Mouse (Mus musculus) left cerebral cortex, adult 8-10 months (tissue): ENCODE measurements around the gene Gm49388. TPM values are rescaled to one million over a fixed set of nuclear protein-coding genes. Genes with fewer than 3 reads are reported as not detected.

Experiments
- DNase-seq, 2 experiments: peaks; one replicate each; pipeline ENCODE4 v3.0.0; 2022; ENCODE audit warnings: low spot score in 2 of 2
- total RNA-seq, 4 experiments: library from RNA; stranded (reverse); gene quantifications; 2 replicates each; pipeline ENCODE4 v1.2.4; 2022

Gm49388 gene
- total RNA-seq, 4 experiments from 2014 or later, result 3.9 to 6.2 (median 4.6) TPM

DNA sequence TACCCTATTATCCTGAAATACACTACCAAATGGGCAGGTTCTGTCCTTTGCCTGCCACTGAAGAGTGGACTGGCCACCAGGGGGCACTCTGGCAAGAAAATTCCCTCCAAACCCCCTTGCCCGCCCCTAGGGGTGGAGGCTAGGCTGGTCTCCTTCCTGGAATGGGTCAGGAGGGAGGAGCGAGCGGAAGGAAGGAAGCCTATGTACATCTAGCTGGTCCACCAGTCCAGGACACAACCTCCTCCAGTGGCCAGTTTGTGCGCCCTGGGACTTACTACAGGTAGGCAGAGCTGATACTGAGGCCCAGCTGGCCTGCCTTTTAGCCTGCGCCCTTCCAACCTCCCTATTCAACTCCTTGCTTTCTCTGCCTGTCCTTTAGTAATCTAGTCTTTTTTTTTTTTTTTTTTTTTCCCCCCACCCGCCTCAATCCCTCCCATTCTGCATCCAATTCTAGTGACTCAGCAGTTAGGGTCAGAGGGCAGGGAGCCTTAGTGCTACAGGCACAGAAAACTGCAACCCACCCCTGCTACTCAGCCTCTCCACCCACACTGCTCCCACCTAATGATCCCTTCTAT, 15.1 kb downstream of the Gm49388 start, which contains the start of gene Hsd3b7:
Hsd3b7 (plus strand) TSS at position 170 of the 575 bp plus-strand sequence.
- DNase-seq, result peak; percentile 76 to 86

DNA sequence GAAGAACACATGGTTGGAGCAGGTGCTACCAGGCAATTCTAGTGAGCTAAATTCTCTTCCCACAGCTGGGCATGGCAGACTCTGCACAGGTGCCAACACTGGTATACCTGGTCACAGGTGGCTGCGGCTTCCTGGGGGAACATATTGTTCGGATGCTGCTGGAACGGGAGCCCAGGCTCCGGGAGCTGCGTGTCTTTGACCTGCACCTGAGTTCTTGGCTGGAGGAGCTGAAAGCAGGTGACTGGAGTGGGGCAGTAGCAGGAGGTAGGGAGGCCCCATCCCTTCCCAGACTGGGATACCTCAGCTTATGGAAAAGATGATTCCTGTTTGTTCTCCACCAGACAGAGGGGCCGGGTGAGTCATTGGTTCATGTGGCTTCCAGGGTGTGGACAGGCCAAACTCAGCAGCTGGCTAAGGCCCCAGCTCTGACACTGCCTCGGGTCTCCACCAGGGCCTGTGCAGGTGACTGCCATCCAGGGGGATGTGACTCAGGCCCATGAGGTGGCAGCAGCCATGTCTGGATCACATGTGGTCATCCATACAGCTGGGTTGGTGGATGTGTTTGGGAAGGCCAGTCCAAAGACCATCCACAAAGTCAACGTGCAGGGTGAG, 15.7 kb downstream of the Gm49388 start:
- DNase-seq, result peak in 1 of 2 experiments; percentile 46

- DNase-seq, result peak in 1 of 2 experiments; percentile 42
Observed at GRCm38 (mm10) chr7:127802313-127802712, 16.9 kb downstream of the Gm49388 start.

DNA sequence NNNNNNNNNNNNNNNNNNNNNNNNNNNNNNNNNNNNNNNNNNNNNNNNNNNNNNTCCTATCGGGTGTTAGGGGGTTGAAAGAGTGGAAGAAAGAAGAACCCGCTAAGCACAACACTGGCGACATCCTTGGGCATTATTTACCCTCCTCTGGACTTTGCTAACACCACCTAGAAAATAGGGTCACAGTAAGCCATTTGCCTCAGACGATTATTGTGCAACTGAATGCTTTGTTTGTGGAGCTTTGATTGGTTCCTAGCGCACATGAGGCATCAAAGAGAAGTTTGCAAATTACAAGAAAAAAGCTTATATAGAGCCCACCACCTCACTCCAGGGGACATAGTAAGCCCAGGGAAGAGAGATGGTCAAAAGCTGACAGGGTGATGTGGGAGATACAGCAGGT, 23.4 kb downstream of the Gm49388 start:
- no peak for DNase-seq

GRCm38 (mm10) chr7:127809846-127810245, 24.4 kb downstream of the Gm49388 start:
- no peak for DNase-seq

DNA sequence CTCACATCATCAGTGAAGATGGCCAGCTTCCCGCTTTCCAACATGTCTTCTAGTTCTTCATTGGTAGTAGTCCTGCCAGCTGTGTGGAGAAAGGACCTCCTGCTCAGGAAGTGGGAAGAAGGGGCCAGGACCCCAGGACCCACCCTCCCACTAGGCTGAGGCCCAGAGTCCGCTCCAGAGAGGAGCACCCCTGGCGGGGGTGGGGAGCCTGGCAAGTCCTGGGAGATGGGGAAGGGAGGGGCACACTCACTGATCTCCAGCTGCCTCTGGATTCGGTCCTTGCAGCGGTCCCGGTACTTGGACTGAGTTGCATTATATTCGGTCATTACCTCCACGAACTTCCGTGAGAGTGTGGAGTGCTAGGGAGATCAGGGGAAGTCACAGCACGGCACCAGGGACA, 25.2 kb downstream of the Gm49388 start:
- DNase-seq, result no peak

GRCm38 (mm10) chr7:127811240-127811639, 25.8 kb downstream of the Gm49388 start:
- DNase-seq, result no peak

DNA sequence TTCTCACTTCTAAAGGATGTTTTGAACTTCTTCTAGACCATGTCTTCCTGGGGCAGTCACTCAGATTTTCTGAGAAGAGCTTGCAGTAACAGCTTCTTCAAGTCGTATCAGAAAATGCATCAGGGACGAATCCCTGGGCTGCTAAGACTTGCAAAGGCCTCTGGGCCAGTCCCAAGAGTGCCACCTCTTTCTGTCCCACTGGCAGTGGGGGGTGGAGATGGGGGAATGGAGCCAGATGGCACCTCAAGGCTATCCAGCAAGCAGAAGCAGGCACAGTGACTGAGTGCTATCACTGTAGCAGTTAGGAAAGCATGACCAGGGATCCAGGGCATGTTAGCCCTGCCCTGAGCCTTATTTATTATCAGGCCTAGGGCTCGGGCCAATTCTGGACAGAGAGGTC, 26.9 kb downstream of the Gm49388 start:
- no peak for DNase-seq

GRCm38 (mm10) chr7:127813821-127814220, 28.4 kb downstream of the Gm49388 start:
- DNase-seq, result no peak

DNA sequence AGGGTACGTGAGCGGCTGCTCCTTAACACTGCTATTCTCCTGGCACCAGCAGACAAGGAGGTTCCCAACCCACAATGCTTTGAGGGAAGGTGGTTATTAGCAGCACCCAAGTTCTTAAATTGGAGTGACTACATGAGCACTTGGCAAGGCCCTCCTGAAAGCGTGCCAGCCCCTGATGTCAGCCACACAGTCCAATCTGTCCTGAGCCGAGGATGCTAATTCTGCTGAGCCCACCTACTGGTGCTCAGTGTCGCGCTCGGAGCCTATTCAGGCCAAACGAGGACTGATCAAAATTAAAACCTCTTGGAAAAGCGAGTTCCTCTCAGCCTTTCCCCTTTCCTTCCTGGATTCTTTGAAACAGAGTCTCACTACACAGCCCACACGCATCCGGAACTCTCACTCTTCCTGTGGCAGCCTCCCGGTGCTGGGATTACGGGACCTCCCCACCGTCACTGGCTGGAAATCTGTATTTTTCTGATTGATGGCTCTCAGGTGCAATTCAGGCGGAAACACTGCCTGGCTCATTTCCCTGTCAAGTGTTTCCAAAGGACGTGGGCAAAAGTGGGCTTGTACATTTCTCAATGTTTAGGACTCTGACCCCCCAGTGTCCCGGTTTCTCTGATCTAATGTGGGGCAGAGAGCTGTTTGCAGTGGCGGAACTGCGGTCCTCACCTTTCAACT, 29.0 kb downstream of the Gm49388 start:
- peak; percentile 63 to 82 for DNase-seq

DNA sequence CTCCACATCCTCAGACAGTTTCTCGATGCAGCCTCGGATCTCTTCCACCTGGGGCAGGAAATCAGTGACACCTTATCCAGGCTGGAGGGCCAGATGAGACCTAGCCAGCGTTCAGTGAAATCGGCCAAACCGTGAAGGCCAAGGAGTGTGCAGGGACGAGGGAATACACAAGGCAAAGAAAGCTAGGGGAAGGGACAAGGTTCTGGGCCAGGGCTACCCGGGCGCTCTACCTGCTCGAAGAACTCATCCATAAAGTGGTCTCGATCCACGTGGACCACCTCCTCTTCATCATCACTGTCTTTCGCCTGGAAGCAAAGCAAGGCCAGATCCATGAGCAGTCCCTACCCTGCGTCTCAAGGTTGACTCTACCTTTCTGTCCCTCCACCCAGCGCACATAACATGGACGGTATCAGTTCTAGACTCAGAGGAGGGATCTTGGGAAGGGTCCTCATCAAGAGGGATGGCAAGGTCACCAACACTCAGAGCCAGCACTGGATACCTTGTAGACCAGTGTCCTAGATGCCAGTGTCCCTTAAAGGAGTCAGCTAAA, 29.8 kb downstream of the Gm49388 start:
- no peak for DNase-seq

- DNase-seq, result peak; percentile 54 to 94
Observed at GRCm38 (mm10) chr7:127815954-127816821, 30.8 kb downstream of the Gm49388 start.

GRCm38 (mm10) chr7:127817053-127817452, 31.6 kb downstream of the Gm49388 start:
- no peak for DNase-seq

DNA sequence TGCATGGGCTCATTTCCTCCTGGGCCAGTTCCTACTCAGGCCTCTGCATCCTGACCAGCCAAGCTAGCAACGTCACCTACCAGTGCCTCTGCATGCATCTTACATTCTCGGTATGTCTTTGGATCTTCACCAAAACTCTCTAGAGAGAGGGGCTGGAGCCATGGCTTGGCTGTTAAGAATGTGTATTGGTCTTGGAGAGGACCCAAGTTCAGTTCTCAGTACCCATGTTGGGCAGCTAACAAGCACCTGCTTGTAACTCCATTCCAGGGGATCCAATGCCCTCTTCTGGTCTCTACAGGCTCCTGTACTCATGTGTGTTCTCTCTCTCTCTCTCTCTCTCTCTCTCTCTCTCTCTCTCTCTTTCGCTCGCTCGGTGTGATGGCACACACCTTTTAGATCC, 32.4 kb downstream of the Gm49388 start:
- no peak for DNase-seq

GRCm38 (mm10) chr7:127820836-127821509, 35.6 kb downstream of the Gm49388 start:
- DNase-seq, result no peak

DNA sequence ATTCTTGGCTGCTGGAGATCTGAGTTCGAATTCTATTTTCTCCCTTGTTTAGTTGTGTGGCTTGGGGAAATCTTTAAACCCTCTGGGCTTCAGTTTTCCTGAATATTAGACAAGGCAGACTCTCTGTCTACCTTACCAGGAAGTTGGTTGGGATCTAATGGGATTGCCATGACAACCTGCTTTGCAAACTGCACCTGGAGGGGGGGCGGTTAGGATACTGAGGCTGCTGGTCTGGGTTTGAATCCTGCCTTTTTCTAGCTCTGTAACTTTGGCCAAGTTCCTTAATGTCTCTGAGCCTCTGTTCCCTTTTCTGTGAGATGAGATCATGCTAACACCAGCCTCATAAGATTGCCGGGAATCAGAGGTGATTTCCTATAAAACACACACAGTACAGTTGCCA, 37.1 kb downstream of the Gm49388 start:
- no peak for DNase-seq

GRCm38 (mm10) chr7:127823236-127824171, 38.1 kb downstream of the Gm49388 start:
- DNase-seq, result no peak

- peak in 1 of 2 experiments; percentile 68 for DNase-seq
Observed at GRCm38 (mm10) chr7:127824176-127824871, 38.9 kb downstream of the Gm49388 start, which contains the start of the genes Stx4a and Stx1b. Stx4a (plus strand) TSS chr7:127824294. Stx1b (minus strand) TSS chr7:127824549.

GRCm38 (mm10) chr7:127835550-127835949, 50.1 kb downstream of the Gm49388 start:
- DNase-seq, result no peak
